Mouse (Mus musculus): ENCODE data around the gene Cc2d2a. TPM values are rescaled to one million over a fixed set of nuclear protein-coding genes. Genes with fewer than 3 reads are reported as not detected.
A peak's percentile ranks its signal among the peaks of the same experiment; 100 is the strongest.

Gene Cc2d2a
- polyA plus RNA-seq, 1 experiment from 2014 or later, result 10.2 TPM

DNA sequence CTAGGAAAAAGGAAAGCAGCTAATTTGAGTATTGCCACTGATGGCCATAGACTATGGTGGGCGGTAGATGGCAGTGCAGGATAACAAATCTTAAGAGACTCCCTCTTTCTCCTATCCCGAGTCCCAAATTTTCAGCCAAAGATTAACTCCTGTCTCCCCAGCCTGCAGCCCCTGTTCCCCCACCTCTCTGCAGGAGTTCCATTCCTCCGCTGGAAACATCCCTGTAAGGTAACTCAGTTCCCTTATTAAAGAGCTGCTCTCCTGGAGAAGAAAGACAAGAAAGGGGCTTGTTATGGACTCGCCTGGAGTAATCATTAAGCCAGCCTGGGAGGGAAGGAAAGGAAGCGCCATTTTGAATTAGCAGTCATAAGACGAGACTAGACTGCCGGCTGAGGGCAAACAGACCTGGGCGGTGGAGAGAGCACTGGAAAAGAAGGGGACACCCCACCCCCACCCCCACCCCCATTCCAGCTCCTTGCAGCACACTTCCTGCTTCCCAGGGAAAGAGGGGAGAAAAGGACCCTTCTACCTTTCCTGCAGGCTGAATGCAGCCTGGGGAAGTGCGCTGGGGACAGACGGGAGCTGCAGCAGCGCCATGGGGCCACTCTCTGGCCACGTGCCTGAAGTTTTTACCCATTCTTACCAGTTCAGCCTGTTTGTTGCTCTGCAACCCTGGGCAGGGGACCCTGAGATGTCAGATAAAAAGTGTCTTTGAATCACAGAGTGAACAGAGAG, 10.2 kb downstream of the Cc2d2a start:
- Histone ChIP-seq H3K27me3 (no peaks in the 10 kb centered on the region), H3K36me3 (peaks cover 17% of the 10 kb centered on the region; the same call in 1 of the 2 replicates), H3K9ac (replicated peaks) (peak overlapping the region; percentile 77), H3K4me2 (replicated peaks) (peak overlapping the region; percentile 62), H3K9me3 (no peaks in the 10 kb centered on the region), H3K4me1 (replicated peaks) (peaks cover 11% of the 10 kb centered on the region), H3K4me3 (replicated peaks) (peak overlapping the region; percentile 53), H3K27ac (peak overlapping the region; percentile 89)
- 0% methylated on average over 12 of the region's 12 CpGs for WGBS
- ATAC-seq, result peak; percentile 95

- Histone ChIP-seq H3K4me3 (replicated peaks) (peak overlapping the region; percentile 53), H3K9ac (replicated peaks) (peak overlapping the region; percentile 77), H3K4me2 (replicated peaks) (peak overlapping the region; percentile 62), H3K27ac (peak overlapping the region; percentile 89; the same call in 1 of the 2 replicates), H3K4me1 (replicated peaks) (peaks cover 11% of the 10 kb centered on the region), H3K27me3 (no peaks in the 10 kb centered on the region), H3K9me3 (no peaks in the 10 kb centered on the region), H3K36me3 (peaks cover 17% of the 10 kb centered on the region; the same call in 1 of the 2 replicates)
- 73% methylated on average over 2 of the region's 2 CpGs for WGBS
- ATAC-seq, result no peak
Measured at GRCm38 (mm10) chr5:43673083-43673482, 10.9 kb downstream of the Cc2d2a start.

DNA sequence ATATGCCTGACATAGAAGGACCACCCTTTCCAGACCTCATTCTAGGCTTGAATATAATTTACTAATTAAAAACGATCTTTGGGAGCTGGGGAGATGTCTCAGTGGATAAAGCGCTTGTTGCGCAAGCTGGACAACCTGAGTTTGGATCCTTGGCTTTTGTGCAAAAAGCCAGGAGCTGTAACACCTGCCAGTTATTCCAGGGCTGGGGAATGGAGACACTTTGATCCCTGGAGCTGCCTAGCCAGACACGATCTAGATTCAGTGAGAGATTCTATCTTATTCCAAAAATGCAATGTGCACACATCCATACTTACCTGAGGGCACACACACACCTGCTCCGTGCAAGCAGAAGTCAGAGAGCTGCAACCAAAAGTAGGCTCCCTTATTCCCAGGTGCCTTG, 23.3 kb downstream of the Cc2d2a start:
- Histone ChIP-seq H3K9me3 (no peaks in the 10 kb centered on the region), H3K9ac (replicated peaks) (no peak overlapping the region), H3K27ac (no peak overlapping the region), H3K36me3 (peaks cover 84% of the 10 kb centered on the region), H3K4me3 (replicated peaks) (no peak overlapping the region), H3K27me3 (no peaks in the 10 kb centered on the region), H3K4me2 (replicated peaks) (no peak overlapping the region), H3K4me1 (replicated peaks) (no peaks in the 10 kb centered on the region)
- ATAC-seq, result no peak
- WGBS, result 97% methylated on average over 5 of the region's 5 CpGs

- H3K4me3 ChIP-seq (replicated peaks), result no peak overlapping the region
- ATAC-seq, result no peak
- H3K9me3 ChIP-seq, result no peaks in the 10 kb centered on the region
- WGBS, result 82% methylated on average over 4 of the region's 4 CpGs
- no peaks in the 10 kb centered on the region for H3K27me3 ChIP-seq
- no peak overlapping the region for H3K27ac ChIP-seq
- H3K4me2 ChIP-seq (replicated peaks), result no peak overlapping the region
- peaks cover 66% of the 10 kb centered on the region for H3K36me3 ChIP-seq
- H3K4me1 ChIP-seq (replicated peaks), result no peaks in the 10 kb centered on the region
- no peak overlapping the region for H3K9ac ChIP-seq (replicated peaks)
Measured at GRCm38 (mm10) chr5:43692489-43692888, 30.3 kb downstream of the Cc2d2a start.

- Histone ChIP-seq H3K36me3 (peaks cover 57% of the 10 kb centered on the region), H3K4me2 (replicated peaks) (no peak overlapping the region), H3K27ac (no peak overlapping the region), H3K9ac (replicated peaks) (no peak overlapping the region), H3K27me3 (no peaks in the 10 kb centered on the region), H3K4me1 (replicated peaks) (no peaks in the 10 kb centered on the region), H3K9me3 (no peaks in the 10 kb centered on the region), H3K4me3 (replicated peaks) (no peak overlapping the region)
- ATAC-seq, result no peak
- 87% methylated on average over 3 of the region's 3 CpGs for WGBS
Measured at GRCm38 (mm10) chr5:43697133-43697532, 35.0 kb downstream of the Cc2d2a start.

DNA sequence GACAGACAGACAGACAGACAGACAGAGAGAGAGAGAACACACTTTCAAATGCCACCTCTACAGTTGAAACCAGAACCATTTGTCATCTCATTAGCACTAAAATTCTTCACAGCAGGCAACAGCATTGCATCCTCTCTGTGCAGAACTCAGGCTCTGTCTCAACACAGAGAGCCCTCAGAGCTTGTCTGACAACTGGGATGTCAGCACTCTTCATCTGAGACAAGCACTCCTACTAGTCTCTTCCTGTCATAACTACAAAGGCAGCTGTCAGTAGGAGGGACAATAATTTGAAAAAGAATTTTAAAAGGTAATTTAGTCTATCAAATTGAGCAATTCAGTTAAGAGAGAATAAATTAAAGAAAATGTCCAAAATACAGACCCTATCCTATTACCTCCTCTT, 37.1 kb downstream of the Cc2d2a start:
- Histone ChIP-seq H3K4me2 (replicated peaks) (no peak overlapping the region), H3K27me3 (no peaks in the 10 kb centered on the region), H3K9me3 (no peaks in the 10 kb centered on the region), H3K36me3 (peaks cover 71% of the 10 kb centered on the region), H3K4me3 (replicated peaks) (no peak overlapping the region), H3K4me1 (replicated peaks) (no peaks in the 10 kb centered on the region), H3K27ac (no peak overlapping the region), H3K9ac (replicated peaks) (no peak overlapping the region)
- no peak for ATAC-seq

DNA sequence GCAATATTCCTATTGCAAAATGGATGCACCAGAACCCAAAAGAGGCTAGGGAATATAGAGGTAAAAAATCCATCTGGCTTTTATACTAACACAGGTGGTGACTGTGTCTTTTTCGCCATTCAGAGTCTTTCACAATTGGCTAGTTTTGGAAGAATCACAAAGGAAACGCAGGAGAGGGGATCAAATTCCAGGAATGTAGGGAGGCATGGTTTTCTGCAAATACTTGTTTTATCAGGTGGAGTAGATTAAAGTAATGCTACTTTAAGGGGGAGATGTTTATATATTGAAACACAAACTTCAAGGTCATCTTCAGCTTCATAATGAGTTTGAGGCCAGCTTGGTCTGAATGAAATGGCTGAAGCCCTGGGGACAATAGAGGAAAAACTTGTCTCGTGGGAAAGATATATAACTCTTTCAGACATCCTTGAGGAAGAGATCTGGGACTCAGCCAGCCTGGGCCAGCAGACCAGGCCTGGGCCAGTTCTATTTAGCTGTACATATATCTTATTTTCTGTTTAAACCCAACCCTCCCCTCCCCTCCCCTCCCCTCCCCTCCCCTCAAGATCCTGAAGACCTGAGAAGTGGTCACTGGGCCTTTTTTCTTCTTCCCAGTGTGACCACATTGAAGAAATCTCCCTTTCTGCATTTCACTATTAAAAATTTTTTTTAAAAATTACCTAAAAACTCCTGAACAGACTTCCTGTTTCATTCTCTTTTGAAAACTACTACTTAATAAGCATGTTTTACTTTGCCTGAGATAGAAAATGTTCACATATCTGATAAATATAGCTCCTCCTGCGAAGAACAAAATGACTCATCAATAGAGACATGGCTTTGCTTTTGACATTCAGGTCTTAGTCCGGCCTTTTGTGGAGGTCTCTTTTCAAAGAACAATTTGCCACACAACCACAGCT, 59.6 kb downstream of the Cc2d2a start:
- no peak for ATAC-seq
- WGBS, result 83% methylated on average over 5 of the region's 5 CpGs
- no peak overlapping the region for H3K4me2 ChIP-seq (replicated peaks)
- H3K4me3 ChIP-seq (replicated peaks), result no peak overlapping the region
- H3K36me3 ChIP-seq, result peaks cover 55% of the 10 kb centered on the region
- no peaks in the 10 kb centered on the region for H3K4me1 ChIP-seq (replicated peaks)
- H3K9ac ChIP-seq (replicated peaks), result no peak overlapping the region
- no peak overlapping the region for H3K27ac ChIP-seq
- H3K9me3 ChIP-seq, result no peaks in the 10 kb centered on the region
- no peaks in the 10 kb centered on the region for H3K27me3 ChIP-seq

DNA sequence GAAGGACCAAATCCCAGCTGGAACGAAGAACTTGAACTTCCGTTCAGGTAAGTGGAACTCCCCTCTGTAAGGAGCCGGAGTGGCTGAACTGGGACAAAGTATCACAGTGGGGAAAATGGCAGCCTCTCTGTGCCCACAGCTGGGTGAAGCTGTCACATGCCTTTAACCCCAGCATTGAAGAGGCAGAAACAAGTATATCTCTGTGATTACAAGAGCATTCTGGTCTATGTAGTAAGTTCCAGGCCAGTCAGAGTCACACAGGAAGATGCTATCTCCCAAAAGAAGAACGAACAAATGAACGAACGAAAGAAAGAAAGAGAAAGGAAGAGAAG, 60.3 kb downstream of the Cc2d2a start:
- Histone ChIP-seq H3K9ac (replicated peaks) (no peak overlapping the region), H3K4me2 (replicated peaks) (no peak overlapping the region), H3K9me3 (no peaks in the 10 kb centered on the region), H3K36me3 (peaks cover 60% of the 10 kb centered on the region), H3K27me3 (no peaks in the 10 kb centered on the region), H3K4me1 (replicated peaks) (no peaks in the 10 kb centered on the region), H3K4me3 (replicated peaks) (no peak overlapping the region), H3K27ac (no peak overlapping the region)
- 88% methylated on average over 6 of the region's 6 CpGs for WGBS
- ATAC-seq, result no peak

- Histone ChIP-seq H3K4me2 (replicated peaks) (no peak overlapping the region), H3K27me3 (no peaks in the 10 kb centered on the region), H3K4me3 (replicated peaks) (no peak overlapping the region), H3K9ac (replicated peaks) (no peak overlapping the region), H3K4me1 (replicated peaks) (no peaks in the 10 kb centered on the region), H3K27ac (no peak overlapping the region), H3K9me3 (no peaks in the 10 kb centered on the region), H3K36me3 (peaks cover 54% of the 10 kb centered on the region)
- no peak for ATAC-seq
- 90% methylated on average over 7 of the region's 7 CpGs for WGBS
Measured at GRCm38 (mm10) chr5:43723830-43724229, 61.7 kb downstream of the Cc2d2a start.

- no peak for ATAC-seq
- Histone ChIP-seq H3K4me1 (replicated peaks) (no peaks in the 10 kb centered on the region), H3K4me2 (replicated peaks) (no peak overlapping the region), H3K9me3 (no peaks in the 10 kb centered on the region), H3K9ac (replicated peaks) (no peak overlapping the region), H3K36me3 (peaks cover 34% of the 10 kb centered on the region), H3K27me3 (no peaks in the 10 kb centered on the region), H3K27ac (no peak overlapping the region), H3K4me3 (replicated peaks) (no peak overlapping the region)
- WGBS, result 88% methylated on average over 11 of the region's 11 CpGs
Measured at GRCm38 (mm10) chr5:43728375-43729165, 66.4 kb downstream of the Cc2d2a start.

DNA sequence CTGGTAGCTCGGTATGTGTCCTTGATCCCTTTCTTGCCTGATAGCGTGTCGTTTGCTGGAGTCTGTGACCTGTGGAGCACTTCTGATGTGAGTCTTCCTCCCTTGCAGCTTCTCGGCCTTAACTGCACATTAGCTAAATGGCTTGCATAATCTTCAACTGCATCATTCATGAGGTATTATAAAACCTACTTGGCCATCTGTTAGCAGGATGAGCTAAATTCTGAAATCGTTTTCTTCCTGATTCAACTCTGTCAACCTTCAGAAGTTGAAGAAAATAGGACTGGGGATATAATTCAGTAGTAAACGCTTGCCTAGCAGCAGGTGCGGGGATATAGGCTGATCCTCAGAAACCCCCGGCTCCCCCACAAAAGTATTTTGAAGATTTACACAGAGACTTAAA, 70.2 kb downstream of the Cc2d2a start:
- WGBS, result 70% methylated on average over 8 of the region's 8 CpGs
- Histone ChIP-seq H3K27ac (no peak overlapping the region), H3K4me3 (replicated peaks) (no peak overlapping the region), H3K36me3 (peaks cover 21% of the 10 kb centered on the region), H3K9ac (replicated peaks) (no peak overlapping the region), H3K4me1 (replicated peaks) (no peaks in the 10 kb centered on the region), H3K9me3 (no peaks in the 10 kb centered on the region), H3K27me3 (no peaks in the 10 kb centered on the region), H3K4me2 (replicated peaks) (no peak overlapping the region)
- ATAC-seq, result no peak

GRCm38 (mm10) chr5:43744187-43744586, 82.0 kb downstream of the Cc2d2a start:
- Histone ChIP-seq H3K27ac (no peak overlapping the region), H3K9me3 (no peaks in the 10 kb centered on the region), H3K36me3 (peaks cover 13% of the 10 kb centered on the region), H3K27me3 (no peaks in the 10 kb centered on the region), H3K4me2 (replicated peaks) (no peak overlapping the region), H3K4me1 (replicated peaks) (no peaks in the 10 kb centered on the region), H3K9ac (replicated peaks) (no peak overlapping the region), H3K4me3 (replicated peaks) (no peak overlapping the region)
- ATAC-seq, result no peak
- WGBS, result 96% methylated on average over 1 of the region's 1 CpGs

Data from midbrain, embryonic 13.5 days (tissue).